Mouse (Mus musculus): Measurements from ENCODE around the gene Arhgef3.

Arhgef3 gene

GRCm38 (mm10) chr14:27379404-27379803 lies 264.7 kb downstream of the Arhgef3 start:
- no peak for DNase-seq (ENCODE audit: low spot score)

- no peak for DNase-seq (ENCODE audit: low spot score)
Measured at GRCm38 (mm10) chr14:27381459-27381858, 266.8 kb downstream of the Arhgef3 start.

- DNase-seq (ENCODE audit: low spot score) = no peak
Measured at GRCm38 (mm10) chr14:27383321-27383830, 268.7 kb downstream of the Arhgef3 start.

- no peak for DNase-seq (ENCODE audit: low spot score)
Measured at GRCm38 (mm10) chr14:27384143-27384542, 269.4 kb downstream of the Arhgef3 start.

- DNase-seq (ENCODE audit: low spot score) = no peak
Measured at GRCm38 (mm10) chr14:27388616-27389015, 273.9 kb downstream of the Arhgef3 start.

GRCm38 (mm10) chr14:27389722-27390121 lies 275.0 kb downstream of the Arhgef3 start:
- no peak for DNase-seq (ENCODE audit: low spot score)

- DNase-seq (ENCODE audit: low spot score) = no peak
Measured at GRCm38 (mm10) chr14:27390663-27391062, 276.0 kb downstream of the Arhgef3 start.

- no peak for DNase-seq (ENCODE audit: low spot score)
Measured at GRCm38 (mm10) chr14:27391776-27392308, 277.1 kb downstream of the Arhgef3 start.

- no peak for DNase-seq (ENCODE audit: low spot score)
Measured at GRCm38 (mm10) chr14:27392660-27393059, 278.0 kb downstream of the Arhgef3 start.

- DNase-seq (ENCODE audit: low spot score) = no peak
Measured at GRCm38 (mm10) chr14:27393806-27394205, 279.1 kb downstream of the Arhgef3 start.

- no peak for DNase-seq (ENCODE audit: low spot score)
Measured at GRCm38 (mm10) chr14:27396424-27396823, 281.7 kb downstream of the Arhgef3 start.

- no peak for DNase-seq (ENCODE audit: low spot score)
Measured at GRCm38 (mm10) chr14:27397526-27397925, 282.8 kb downstream of the Arhgef3 start.

GRCm38 (mm10) chr14:27400495-27400894 lies 285.8 kb downstream of the Arhgef3 start:
- no peak for DNase-seq (ENCODE audit: low spot score)

GRCm38 (mm10) chr14:27401717-27402278 lies 287.1 kb downstream of the Arhgef3 start:
- DNase-seq (ENCODE audit: low spot score) = no peak

GRCm38 (mm10) chr14:27402332-27403250 lies 287.9 kb downstream of the Arhgef3 start:
- DNase-seq (ENCODE audit: low spot score) = no peak

- no peak for DNase-seq (ENCODE audit: low spot score)
Measured at GRCm38 (mm10) chr14:27405452-27405851, 290.8 kb downstream of the Arhgef3 start.

- no peak for DNase-seq (ENCODE audit: low spot score)
Measured at GRCm38 (mm10) chr14:27405947-27406346, 291.2 kb downstream of the Arhgef3 start.

- DNase-seq (ENCODE audit: low spot score) = no peak
Measured at GRCm38 (mm10) chr14:27408240-27408639, 293.5 kb downstream of the Arhgef3 start.

- no peak for DNase-seq (ENCODE audit: low spot score)
Measured at GRCm38 (mm10) chr14:27409662-27410061, 295.0 kb downstream of the Arhgef3 start.

- DNase-seq (ENCODE audit: low spot score) = no peak
Measured at GRCm38 (mm10) chr14:27411492-27411891, 296.8 kb downstream of the Arhgef3 start.

GRCm38 (mm10) chr14:27412699-27413098 lies 298.0 kb downstream of the Arhgef3 start:
- no peak for DNase-seq (ENCODE audit: low spot score)

- DNase-seq (ENCODE audit: low spot score) = peak; percentile 65
Measured at GRCm38 (mm10) chr14:27413961-27414360, 299.3 kb downstream of the Arhgef3 start.

GRCm38 (mm10) chr14:27420816-27421215 lies 306.1 kb downstream of the Arhgef3 start:
- DNase-seq (ENCODE audit: low spot score) = no peak

Measured in embryo, embryonic 10.5 days (tissue).